Mouse (Mus musculus) CH12.LX (cell line): ENCODE data around the gene Gm17087.

Source experiments
- CHD2 ChIP-seq: IDR thresholded peaks from 2 replicates; pipeline ENCODE4 v1.6.1; 2011; ENCODE audit warnings: low read length, improper control_type of control experiment
- CTCF ChIP-seq, 2 experiments: IDR thresholded peaks in 1 of 2; conservative IDR thresholded peaks in 1 of 2; 2 replicates each; pipeline ENCODE4 v1.5.1; 2011 to 2012; ENCODE audit warnings: low read depth in 2 of 2, low read length in 2 of 2, improper control_type of control experiment in 1 of 2, inconsistent platforms in 1 of 2, mild to moderate bottlenecking in 1 of 2, moderate library complexity in 1 of 2
- EP300 ChIP-seq: IDR thresholded peaks from 2 replicates; pipeline ENCODE4 v1.6.1; 2011; ENCODE audit warnings: low read length, improper control_type of control experiment
- JUND ChIP-seq: conservative IDR thresholded peaks from 2 replicates; pipeline ENCODE4 v1.6.1; 2011; ENCODE audit warnings: low read depth, low read length, improper control_type of control experiment
- MAFK ChIP-seq: IDR thresholded peaks from 2 replicates; pipeline ENCODE4 v1.6.1; 2011; ENCODE audit warnings: low read length, improper control_type of control experiment; ENCODE audit not compliant: insufficient replicate concordance
- MYC ChIP-seq: IDR thresholded peaks from 2 replicates; pipeline ENCODE4 v1.6.1; 2011; ENCODE audit warnings: low read depth, mild to moderate bottlenecking, improper control_type of control experiment, low read length
- NELFE ChIP-seq: IDR thresholded peaks from 2 replicates; pipeline ENCODE4 v1.6.1; 2011; ENCODE audit warnings: low read depth, low read length, improper control_type of control experiment
- POLR2A ChIP-seq: IDR thresholded peaks from 2 replicates; pipeline ENCODE4 v1.6.1; 2011; ENCODE audit warnings: low read depth, mild to moderate bottlenecking, improper control_type of control experiment, low read length
- POLR2AphosphoS2 ChIP-seq: IDR thresholded peaks from 2 replicates; pipeline ENCODE4 v1.6.1; 2011; ENCODE audit warnings: low read depth, low read length, improper control_type of control experiment
- SIN3A ChIP-seq: IDR thresholded peaks from 2 replicates; pipeline ENCODE4 v1.6.1; 2012; ENCODE audit warnings: low read length, improper control_type of control experiment, inconsistent platforms
- TCF12 ChIP-seq: IDR thresholded peaks from 2 replicates; pipeline ENCODE4 v1.6.1; 2014; ENCODE audit warnings: low read depth, mild to moderate bottlenecking, inconsistent platforms, low read length, improper control_type of control experiment
- ZMIZ1 ChIP-seq: IDR thresholded peaks from 2 replicates; pipeline ENCODE4 v1.6.1; 2012; ENCODE audit warnings: low read depth, mild to moderate bottlenecking, inconsistent platforms, low read length, improper control_type of control experiment
- ZNF384 ChIP-seq: IDR thresholded peaks from 2 replicates; pipeline ENCODE4 v1.6.1; 2012; ENCODE audit warnings: low read depth, low read length, improper control_type of control experiment, inconsistent platforms

GRCm38 (mm10) chr17:8562886-8563280, 3.9 kb downstream of the Gm17087 start:
- TF ChIP-seq CTCF (conservative IDR thresholded peaks at IDR 0.05 in 1 of 2, IDR thresholded peaks at IDR 0.05 in 1 of 2; ENCODE audit: low read depth in 2 of 2, low read length in 2 of 2) (no peak), SIN3A (no peak), CHD2 (no peak), MAFK (no peak), TCF12 (no peak), JUND (no peak), POLR2AphosphoS2 (no peak), MYC (no peak), EP300 (no peak), ZMIZ1 (no peak), NELFE (no peak), ZNF384 (no peak), POLR2A (no peak)
